Mouse (Mus musculus) MEL (cell line): Measurements from ENCODE around the gene Ap1b1. TPM values are rescaled to one million over a fixed set of nuclear protein-coding genes. Genes with fewer than 3 reads are reported as not detected.

Experiments
- DNase-seq: peaks from one replicate; pipeline ENCODE4 v3.0.0; 2011; ENCODE audit warnings: low read depth, low spot score
- H3K27ac ChIP-seq: 2 replicates; pipeline ENCODE4 v1.5.1; 2012; ENCODE audit warnings: low read depth, mild to moderate bottlenecking, control low read depth, low read length, moderate library complexity; ENCODE audit not compliant: control insufficient read depth
- H3K27me3 ChIP-seq, 2 experiments: fragments of 150-350 bp in 1 of 2; sonication (generic) in 1 of 2; 2 replicates each; pipeline ENCODE4 v1.6.1; 2012; ENCODE audit warnings: low read length in 2 of 2, mild to moderate bottlenecking in 2 of 2, improper control_type of control experiment in 1 of 2, moderate library complexity in 1 of 2; ENCODE audit not compliant: insufficient read depth in 2 of 2, control insufficient read depth in 1 of 2
- H3K36me3 ChIP-seq, 2 experiments: 2 replicates each; pipeline ENCODE4 v1.6.1; 2012 to 2014; ENCODE audit warnings: low read length in 2 of 2, improper control_type of control experiment in 1 of 2, inconsistent platforms in 1 of 2, mild to moderate bottlenecking in 1 of 2; ENCODE audit not compliant: insufficient read depth in 2 of 2, control insufficient read depth in 1 of 2
- H3K4me1 ChIP-seq, 2 experiments: fragments of 150-350 bp in 1 of 2; sonication (generic) in 1 of 2; 2 replicates each; pipeline ENCODE4 v1.6.1; 2012; ENCODE audit warnings: low read length in 2 of 2, improper control_type of control experiment in 1 of 2, mild to moderate bottlenecking in 1 of 2; ENCODE audit not compliant: insufficient read depth in 2 of 2, control insufficient read depth in 1 of 2
- H3K4me3 ChIP-seq, 2 experiments: fragments of 150-350 bp in 1 of 2; sonication (generic) in 1 of 2; 2 replicates each; pipeline ENCODE4 v1.5.1; 2012; ENCODE audit warnings: low read depth in 2 of 2, low read length in 2 of 2, mild to moderate bottlenecking in 2 of 2, moderate library complexity in 2 of 2, control low read depth in 1 of 2, improper control_type of control experiment in 1 of 2; ENCODE audit not compliant: control insufficient read depth in 1 of 2, insufficient read depth in 1 of 2
- H3K79me2 ChIP-seq: 2 replicates; pipeline ENCODE4 v1.6.1; 2012; ENCODE audit warnings: mild to moderate bottlenecking, low read length, moderate library complexity; ENCODE audit not compliant: control insufficient read depth, poor library complexity, insufficient read depth
- H3K9ac ChIP-seq: 2 replicates; pipeline ENCODE4 v1.6.1; 2012; ENCODE audit warnings: low read depth, mild to moderate bottlenecking, control low read depth, low read length, moderate library complexity; ENCODE audit not compliant: control insufficient read depth, poor library complexity, severe bottlenecking
- H3K9me3 ChIP-seq: fragments of 150-350 bp; sonication (generic); replicated peaks from 2 replicates; pipeline ENCODE4 v1.6.1; 2012; ENCODE audit warnings: mild to moderate bottlenecking, low read length, improper control_type of control experiment, moderate library complexity; ENCODE audit not compliant: insufficient read depth
- BHLHE40 ChIP-seq: IDR thresholded peaks from 2 replicates; pipeline ENCODE4 v1.6.1; 2012; ENCODE audit warnings: low read depth, mild to moderate bottlenecking, inconsistent platforms, low read length, improper control_type of control experiment, borderline replicate concordance
- E2F4 ChIP-seq: IDR thresholded peaks from 2 replicates; pipeline ENCODE4 v1.6.1; 2011; ENCODE audit warnings: low read depth, low read length, improper control_type of control experiment, borderline replicate concordance
- ELF1 ChIP-seq: IDR thresholded peaks from 2 replicates; pipeline ENCODE4 v1.6.1; 2014; ENCODE audit warnings: low read depth, mild to moderate bottlenecking, inconsistent platforms, low read length, improper control_type of control experiment, moderate library complexity
- EP300 ChIP-seq, 2 experiments: IDR thresholded peaks; 2 replicates each; pipeline ENCODE4 v1.6.1; 2011; ENCODE audit warnings: improper control_type of control experiment in 2 of 2, low read length in 2 of 2, low read depth in 1 of 2, mild to moderate bottlenecking in 1 of 2
- ETS1 ChIP-seq: IDR thresholded peaks from 2 replicates; pipeline ENCODE4 v1.6.1; 2012; ENCODE audit warnings: low read depth, mild to moderate bottlenecking, inconsistent platforms, low read length, improper control_type of control experiment, moderate library complexity
- GABPA ChIP-seq: IDR thresholded peaks from 2 replicates; pipeline ENCODE4 v1.6.1; 2012; ENCODE audit warnings: low read depth, mild to moderate bottlenecking, inconsistent platforms, low read length, improper control_type of control experiment, moderate library complexity
- GATA1 ChIP-seq: IDR thresholded peaks from 2 replicates; pipeline ENCODE4 v1.6.1; 2011; ENCODE audit warnings: low read depth, low read length, improper control_type of control experiment
- HCFC1 ChIP-seq: IDR thresholded peaks from 2 replicates; pipeline ENCODE4 v1.6.1; 2012; ENCODE audit warnings: low read depth, mild to moderate bottlenecking, inconsistent platforms, low read length, improper control_type of control experiment, moderate library complexity
- JUND ChIP-seq: IDR thresholded peaks from 2 replicates; pipeline ENCODE4 v1.6.1; 2011; ENCODE audit warnings: low read depth, mild to moderate bottlenecking, improper control_type of control experiment, low read length
- MAFK ChIP-seq: IDR thresholded peaks from 2 replicates; pipeline ENCODE4 v1.6.1; 2011; ENCODE audit warnings: low read depth, mild to moderate bottlenecking, low read length, improper control_type of control experiment, borderline replicate concordance
- MAZ ChIP-seq: IDR thresholded peaks from 2 replicates; pipeline ENCODE4 v1.6.1; 2012; ENCODE audit warnings: low read depth, mild to moderate bottlenecking, inconsistent platforms, low read length, improper control_type of control experiment
- MEF2A ChIP-seq: IDR thresholded peaks from 2 replicates; pipeline ENCODE4 v1.6.1; 2014; ENCODE audit warnings: low read depth, mild to moderate bottlenecking, inconsistent platforms, low read length, improper control_type of control experiment; ENCODE audit not compliant: poor library complexity, insufficient replicate concordance, severe bottlenecking; ENCODE audit errors: extremely low read depth
- MYB ChIP-seq: IDR thresholded peaks from 2 replicates; pipeline ENCODE4 v1.6.1; 2011; ENCODE audit warnings: mild to moderate bottlenecking, low read depth, low read length, improper control_type of control experiment
- MYC ChIP-seq: IDR thresholded peaks from 2 replicates; pipeline ENCODE4 v1.6.1; 2011; ENCODE audit warnings: low read depth, mild to moderate bottlenecking, low read length, improper control_type of control experiment, moderate library complexity
- NELFE ChIP-seq: IDR thresholded peaks from 2 replicates; pipeline ENCODE4 v1.6.1; 2011; ENCODE audit warnings: low read depth, low read length, improper control_type of control experiment
- NRF1 ChIP-seq: IDR thresholded peaks from 2 replicates; pipeline ENCODE4 v1.6.1; 2014; ENCODE audit warnings: low read depth, mild to moderate bottlenecking, inconsistent platforms, low read length, improper control_type of control experiment, moderate library complexity; ENCODE audit not compliant: poor library complexity, insufficient read depth, severe bottlenecking
- POLR2A ChIP-seq, 2 experiments: IDR thresholded peaks; 2 replicates each; pipeline ENCODE4 v1.6.1; 2011 to 2012; ENCODE audit warnings: low read length in 2 of 2, mild to moderate bottlenecking in 2 of 2, control low read depth in 1 of 2, improper control_type of control experiment in 1 of 2, low read depth in 1 of 2, moderate library complexity in 1 of 2; ENCODE audit not compliant: control insufficient read depth in 1 of 2, insufficient read depth in 1 of 2, poor library complexity in 1 of 2
- POLR2AphosphoS5 ChIP-seq: IDR thresholded peaks from 2 replicates; pipeline ENCODE4 v1.6.1; 2012; ENCODE audit warnings: low read depth, borderline replicate concordance, mild to moderate bottlenecking, inconsistent platforms, low read length, moderate library complexity, mixed read lengths
- RAD21 ChIP-seq: IDR thresholded peaks from 2 replicates; pipeline ENCODE4 v1.6.1; 2011; ENCODE audit warnings: mild to moderate bottlenecking, low read depth, low read length, improper control_type of control experiment
- RCOR1 ChIP-seq: IDR thresholded peaks from 2 replicates; pipeline ENCODE4 v1.6.1; 2012; ENCODE audit warnings: low read depth, mild to moderate bottlenecking, inconsistent platforms, low read length, improper control_type of control experiment
- TAL1 ChIP-seq: IDR thresholded peaks from 2 replicates; pipeline ENCODE4 v1.6.1; 2012; ENCODE audit warnings: mild to moderate bottlenecking, inconsistent platforms, low read length, moderate library complexity, mixed read lengths
- TCF12 ChIP-seq: IDR thresholded peaks from 2 replicates; pipeline ENCODE4 v1.6.1; 2014; ENCODE audit warnings: low read depth, mild to moderate bottlenecking, inconsistent platforms, low read length, improper control_type of control experiment, moderate library complexity
- USF1 ChIP-seq: IDR thresholded peaks from 2 replicates; pipeline ENCODE4 v1.6.1; 2014; ENCODE audit warnings: low read depth, mild to moderate bottlenecking, inconsistent platforms, low read length, improper control_type of control experiment, moderate library complexity
- ZMIZ1 ChIP-seq: IDR thresholded peaks from 2 replicates; pipeline ENCODE4 v1.6.1; 2012; ENCODE audit warnings: low read depth, mild to moderate bottlenecking, inconsistent platforms, low read length, improper control_type of control experiment, moderate library complexity
- polyA plus RNA-seq, 2 experiments: library from polyadenylated mRNA; stranded (reverse) in 1 of 2; unstranded in 1 of 2; fragments of >175 nt in 1 of 2; fragments of >200 nt in 1 of 2; gene quantifications; 2 replicates each; pipeline versions ENCODE4 v1.2.1 to v1.2.4; 2012; ENCODE audit warnings: low replicate concordance in 2 of 2, low read depth in 1 of 2; ENCODE audit not compliant: insufficient read length in 2 of 2, insufficient read depth in 1 of 2, missing spikeins in 1 of 2
- total RNA-seq: library from RNA; depleted of rRNA; stranded (reverse); fragments of 300-350 nt; gene quantifications from 2 replicates; pipeline ENCODE4 v1.2.3, GENCODE M21; 2012

Gene Ap1b1
- total and polyA plus RNA-seq, 3 experiments, result 60.1 to 79.3 TPM; not detected in 1

DNA sequence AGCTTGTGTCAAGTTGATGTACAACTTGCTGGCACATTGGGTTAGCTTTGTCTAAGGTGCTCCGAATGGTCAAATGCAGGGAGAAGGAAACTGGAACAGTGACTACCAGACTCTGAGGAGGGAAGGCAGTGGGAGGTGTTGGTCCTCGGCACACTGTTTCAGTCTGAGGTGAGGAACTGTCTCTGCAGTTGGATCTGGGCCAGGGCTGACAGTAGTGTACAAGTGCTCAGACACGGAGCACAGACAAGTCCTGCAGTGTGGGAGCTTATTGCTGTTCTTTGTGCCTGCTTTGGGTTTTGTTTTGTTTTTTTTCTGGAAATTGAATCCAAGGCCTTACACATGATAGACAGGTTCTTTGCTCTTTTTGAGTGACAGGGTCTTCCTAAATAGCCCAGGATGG, 3.6 kb upstream of the Ap1b1 start:
- peaks cover 0 to 28% of the 10 kb centered on the region in 2 experiments; a peak in 2 of 4 replicates for H3K36me3 ChIP-seq
- DNase-seq, result peak; percentile 86
- no peak for TF ChIP-seq POLR2AphosphoS5
- TF ChIP-seq ETS1, result no peak
- no peak for TF ChIP-seq USF1
- TF ChIP-seq E2F4, result no peak
- no peak for TF ChIP-seq EP300 (IDR thresholded peaks at IDR 0.05; ENCODE audit: low read depth in 1 of 2, low read length in 2 of 2)
- no peak for TF ChIP-seq MYB
- no peak for TF ChIP-seq TAL1
- no peak for TF ChIP-seq MYC
- no peak for TF ChIP-seq POLR2A (IDR thresholded peaks at IDR 0.05; ENCODE audit: control insufficient read depth in 1 of 2, insufficient read depth in 1 of 2, low read depth in 1 of 2, low read length in 2 of 2, poor library complexity in 1 of 2)
- TF ChIP-seq MAZ, result no peak
- no peak for TF ChIP-seq BHLHE40
- H3K4me3 ChIP-seq, result no peak overlapping the region; a peak in 1 of 4 replicates
- peaks cover 12% of the 10 kb centered on the region for H3K79me2 ChIP-seq
- no peak overlapping the region for H3K27ac ChIP-seq
- H3K9ac ChIP-seq, result no peak overlapping the region
- no peaks in the 10 kb centered on the region for H3K27me3 ChIP-seq
- no peaks in the 10 kb centered on the region for H3K9me3 ChIP-seq
- peaks cover 20 to 30% of the 10 kb centered on the region in 2 experiments for H3K4me1 ChIP-seq

DNA sequence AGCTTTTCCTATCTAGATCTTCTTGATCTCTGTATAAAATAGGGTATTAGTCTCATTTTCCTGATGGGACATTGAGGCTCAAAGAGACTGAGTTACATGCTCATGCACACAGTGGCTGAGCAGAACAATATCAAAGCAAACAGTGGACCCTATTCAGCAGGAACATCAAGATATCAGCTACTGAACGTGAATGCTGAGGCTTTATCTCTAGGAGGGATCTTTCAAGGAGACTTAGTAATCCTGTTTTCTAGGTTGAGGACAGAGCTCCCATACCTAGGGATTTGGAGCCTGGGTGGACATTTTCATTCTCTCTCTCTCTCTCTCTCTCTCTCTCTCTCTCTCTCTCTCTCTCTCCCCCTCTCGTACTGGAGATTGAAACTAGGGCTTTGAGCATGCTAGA, 3.1 kb upstream of the Ap1b1 start:
- no peaks in the 10 kb centered on the region for H3K9me3 ChIP-seq
- H3K36me3 ChIP-seq, result peaks cover 0 to 33% of the 10 kb centered on the region in 2 experiments; a peak in 2 of 4 replicates

DNA sequence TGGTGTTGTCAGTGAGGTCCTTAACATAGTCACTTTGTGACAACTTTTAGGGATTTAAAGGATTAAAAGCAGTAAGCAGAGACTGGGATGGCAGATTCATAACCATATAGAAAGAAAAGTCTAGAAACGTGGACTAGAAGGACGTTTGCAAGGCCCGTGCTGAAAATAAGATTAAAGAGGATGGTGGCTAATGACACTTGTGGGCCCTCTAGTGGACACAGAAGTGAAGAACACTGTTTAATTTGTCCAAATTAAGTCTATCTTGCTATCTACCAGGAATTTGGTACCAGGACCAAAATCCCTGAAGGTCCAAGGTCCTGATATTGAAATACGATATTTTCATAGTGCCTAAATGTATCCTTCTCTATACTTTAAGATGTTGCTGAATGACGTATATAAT, 2.4 kb upstream of the Ap1b1 start:
- Histone ChIP-seq H3K9me3 (no peaks in the 10 kb centered on the region), H3K4me1 (peaks cover 24 to 41% of the 10 kb centered on the region in 2 experiments), H3K9ac (peak overlapping the region; percentile 55), H3K36me3 (peaks cover 0 to 41% of the 10 kb centered on the region in 2 experiments; a peak in 2 of 4 replicates), H3K4me3 (peak overlapping the region; percentile 30 to 40; a peak in 2 of 4 replicates), H3K27ac (no peak overlapping the region), H3K27me3 (no peaks in the 10 kb centered on the region), H3K79me2 (peaks cover 12% of the 10 kb centered on the region)
- DNase-seq, result peak; percentile 88
- TF ChIP-seq POLR2AphosphoS5 (no peak), MAFK (no peak), MYC (peak; percentile 68; the same call in 1 of the 2 replicates), EP300 (IDR thresholded peaks at IDR 0.05; ENCODE audit: low read depth in 1 of 2, low read length in 2 of 2) (no peak), NELFE (no peak), E2F4 (no peak), TAL1 (no peak), ZMIZ1 (no peak), MEF2A (no peak), GABPA (no peak), RAD21 (peak; percentile 86), TCF12 (no peak), ELF1 (no peak), MAZ (peak; percentile 56; the same call in 1 of the 2 replicates), RCOR1 (no peak), NRF1 (no peak), HCFC1 (peak; percentile 55; the same call in 1 of the 2 replicates)

More for the DNA sequence above, 3.1 kb upstream of the Ap1b1 start:
- Histone ChIP-seq H3K79me2 (peaks cover 12% of the 10 kb centered on the region), H3K4me1 (peaks cover 24 to 34% of the 10 kb centered on the region in 2 experiments), H3K27ac (no peak overlapping the region), H3K9ac (peak overlapping the region; percentile 55), H3K27me3 (no peaks in the 10 kb centered on the region), H3K4me3 (peak overlapping the region; percentile 17 to 30; a peak in 3 of 4 replicates)
- TF ChIP-seq BHLHE40, result no peak
- TF ChIP-seq JUND, result peak; percentile 76; the same call in 1 of the 2 replicates
- TF ChIP-seq GATA1, result peak; percentile 58
- TF ChIP-seq EP300 (IDR thresholded peaks at IDR 0.05; ENCODE audit: low read depth in 1 of 2, low read length in 2 of 2), result peak in 1 of 2 experiments; percentile 21; a peak in 1 of 4 replicates
- DNase-seq, result no peak
